Mouse (Mus musculus) brain, embryonic 14.5 days (tissue): ENCODE measurements around the gene Rgs12. TPM values are rescaled to one million over a fixed set of nuclear protein-coding genes. Genes with fewer than 3 reads are reported as not detected.
A peak's percentile ranks its signal among the peaks of the same experiment; 100 is the strongest.

Source experiments
- DNase-seq: peaks from one replicate; pipeline ENCODE4 v3.0.0-alpha.2; 2011; ENCODE audit warnings: low read depth
- CTCF ChIP-seq: fragments of 200-500 bp; IDR thresholded peaks from 2 replicates; pipeline ENCODE4 v1.5.1; 2012; ENCODE audit warnings: inconsistent platforms, mild to moderate bottlenecking, moderate library complexity, borderline replicate concordance; ENCODE audit not compliant: insufficient read depth, insufficient read length; ENCODE audit errors: extremely low read depth
- POLR2A ChIP-seq: fragments of 200-500 bp; IDR thresholded peaks from 2 replicates; pipeline ENCODE4 v1.6.1; 2012; ENCODE audit warnings: mild to moderate bottlenecking, inconsistent platforms, borderline replicate concordance; ENCODE audit not compliant: poor library complexity, insufficient read depth, insufficient read length, severe bottlenecking; ENCODE audit errors: extremely low read depth
- polyA plus RNA-seq: library from polyadenylated mRNA; depleted of rRNA; stranded (reverse); fragments of >200 nt; gene quantifications from 2 replicates; pipeline ENCODE4 v1.2.3, GENCODE M21; 2012

Rgs12 gene
- polyA plus RNA-seq, 1 experiment = 60.9 TPM

GRCm38 (mm10) chr5:35055076-35055475, 105.8 kb downstream of the Rgs12 start:
- TF ChIP-seq CTCF (no peak), POLR2A (no peak)
- peak; percentile 49 for DNase-seq

- TF ChIP-seq POLR2A = no peak
- no peak for TF ChIP-seq CTCF
- DNase-seq = peak; percentile 70
Observed at GRCm38 (mm10) chr5:35056604-35057432, 107.6 kb downstream of the Rgs12 start, which contains the start of gene Dok7. Gene Dok7 (plus strand): TSS chr5:35056766.

- peak; percentile 29 for DNase-seq
- TF ChIP-seq POLR2A (no peak), CTCF (no peak)
Observed at GRCm38 (mm10) chr5:35057582-35057981, 108.3 kb downstream of the Rgs12 start.

- no peak for DNase-seq
- TF ChIP-seq POLR2A (no peak), CTCF (no peak)
Observed at GRCm38 (mm10) chr5:35058216-35058615, 109.0 kb downstream of the Rgs12 start.

- no peak for DNase-seq
- TF ChIP-seq CTCF (no peak), POLR2A (no peak)
Observed at GRCm38 (mm10) chr5:35060098-35060497, 110.9 kb downstream of the Rgs12 start.

- no peak for DNase-seq
- TF ChIP-seq CTCF = no peak
Observed at GRCm38 (mm10) chr5:35069841-35070240, 120.6 kb downstream of the Rgs12 start.

- no peak for DNase-seq
- TF ChIP-seq POLR2A = no peak
Observed at GRCm38 (mm10) chr5:35070314-35070713, 121.1 kb downstream of the Rgs12 start.

GRCm38 (mm10) chr5:35070953-35071352, 121.7 kb downstream of the Rgs12 start:
- TF ChIP-seq CTCF (no peak), POLR2A (no peak)
- DNase-seq = peak; percentile 83

- DNase-seq = no peak
- TF ChIP-seq CTCF = no peak
- no peak for TF ChIP-seq POLR2A
Observed at GRCm38 (mm10) chr5:35071855-35072254, 122.6 kb downstream of the Rgs12 start.

- no peak for DNase-seq
- TF ChIP-seq POLR2A = no peak
- TF ChIP-seq CTCF = no peak
Observed at GRCm38 (mm10) chr5:35073235-35073634, 124.0 kb downstream of the Rgs12 start.

- no peak for TF ChIP-seq CTCF
- no peak for TF ChIP-seq POLR2A
- DNase-seq = no peak
Observed at GRCm38 (mm10) chr5:35073992-35074391, 124.7 kb downstream of the Rgs12 start.

GRCm38 (mm10) chr5:35076369-35076768, 127.1 kb downstream of the Rgs12 start:
- TF ChIP-seq POLR2A (no peak), CTCF (no peak)
- DNase-seq = no peak

- TF ChIP-seq POLR2A (no peak), CTCF (no peak)
- DNase-seq = no peak
Observed at GRCm38 (mm10) chr5:35079101-35079500, 129.9 kb downstream of the Rgs12 start.

GRCm38 (mm10) chr5:35084913-35085312, 135.7 kb downstream of the Rgs12 start:
- no peak for TF ChIP-seq POLR2A
- TF ChIP-seq CTCF = no peak
- DNase-seq = no peak
